Mouse (Mus musculus): Measurements from ENCODE around the gene Ado. TPM values are rescaled to one million over a fixed set of nuclear protein-coding genes. Genes with fewer than 3 reads are reported as not detected.

Gene Ado
- polyA plus RNA-seq, 1 experiment from 2014 or later, result 48.5 TPM

DNA sequence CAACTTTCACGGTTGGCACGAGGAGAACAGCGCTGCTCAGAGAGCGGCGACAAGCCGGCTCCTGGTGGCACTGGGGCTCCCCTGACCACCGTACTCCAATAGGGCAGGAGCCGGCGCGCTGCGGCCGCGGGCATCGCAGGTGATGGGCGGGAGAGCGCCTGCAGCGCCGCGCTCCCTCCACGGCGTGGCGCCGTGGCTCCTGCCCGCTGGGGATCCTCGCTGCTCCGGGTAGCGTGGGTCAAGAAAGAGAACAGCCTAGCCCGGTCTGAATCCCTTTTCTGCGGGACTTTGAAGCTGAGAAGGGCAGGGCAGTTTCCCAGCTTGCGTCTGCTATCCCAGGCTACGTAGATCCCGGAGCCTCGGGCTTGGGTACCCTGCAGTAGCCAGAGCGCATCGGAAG lies 12.8 kb downstream of the Ado start:
- WGBS, result under 1% methylated on average over 35 of the region's 35 CpGs
- Histone ChIP-seq H3K27me3 (ENCODE audit: control insufficient read depth, insufficient read depth, low read length) (peaks cover 68% of the 10 kb centered on the region), H3K27ac (replicated peaks in 1 of 2; ENCODE audit: control insufficient read depth in 1 of 2, insufficient read depth in 1 of 2, low read depth in 2 of 2, low read length in 2 of 2) (no peak overlapping the region), H3K4me3 (ENCODE audit: control insufficient read depth in 1 of 2, insufficient read depth in 1 of 2, low read depth in 1 of 2, low read length in 2 of 2) (peak overlapping the region; percentile 71), H3K4me2 (ENCODE audit: low read length) (peak overlapping the region; percentile 98), H3K9me3 (ENCODE audit: control insufficient read depth, low read length) (no peaks in the 10 kb centered on the region), H3K4me1 (ENCODE audit: control insufficient read depth in 2 of 2, insufficient read depth in 2 of 2, low read length in 2 of 2) (peaks cover 7 to 34% of the 10 kb centered on the region in 2 experiments; a peak in 3 of 4 replicates), H3K9ac (ENCODE audit: low read length) (peak overlapping the region; percentile 69), H3K36me3 (ENCODE audit: control insufficient read depth, insufficient read depth, low read length) (no peaks in the 10 kb centered on the region)
- peak; percentile 34; the same call in 1 of the 2 replicates for ATAC-seq (ENCODE audit: insufficient number of reproducible peaks, insufficient read depth, low FRiP score, low read depth)

DNA sequence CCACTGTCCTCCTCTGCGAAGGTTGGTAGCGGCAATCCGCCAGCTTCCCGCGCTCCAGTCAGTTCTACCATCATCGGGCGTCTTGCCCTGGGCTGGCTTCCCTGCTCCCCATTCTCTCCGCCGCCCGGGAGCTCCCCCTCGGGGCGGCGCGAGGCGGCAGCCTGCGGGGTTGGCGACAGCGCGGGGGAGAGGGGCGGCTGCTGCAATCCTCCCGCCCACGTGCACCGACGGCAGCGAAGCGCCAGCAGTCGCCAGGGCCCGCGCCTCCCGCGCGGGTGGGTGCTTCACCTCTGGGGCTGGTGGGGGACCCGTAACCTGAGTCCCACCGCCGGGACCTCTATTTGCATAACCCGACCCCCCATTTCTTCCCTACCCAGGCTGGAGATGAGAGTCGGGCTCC lies 13.5 kb downstream of the Ado start, which contains the start of gene Egr2:
Gene Egr2, plus strand, starts transcription at position 220 of the 400 bp plus-strand sequence.
- Histone ChIP-seq H3K9me3 (ENCODE audit: control insufficient read depth, low read length) (no peaks in the 10 kb centered on the region), H3K9ac (ENCODE audit: low read length) (peak within 1 kb of the TSS; percentile 69), H3K4me2 (ENCODE audit: low read length) (peak within 1 kb of the TSS; percentile 98), H3K4me1 (ENCODE audit: control insufficient read depth in 2 of 2, insufficient read depth in 2 of 2, low read length in 2 of 2) (peaks cover 3 to 32% of the 10 kb centered on the region in 2 experiments; a peak in 3 of 4 replicates), H3K27ac (replicated peaks in 1 of 2; ENCODE audit: control insufficient read depth in 1 of 2, insufficient read depth in 1 of 2, low read depth in 2 of 2, low read length in 2 of 2) (no peak within 1 kb of the TSS), H3K27me3 (ENCODE audit: control insufficient read depth, insufficient read depth, low read length) (peaks cover 60% of the 10 kb centered on the region), H3K36me3 (ENCODE audit: control insufficient read depth, insufficient read depth, low read length) (no peaks in the 10 kb centered on the region), H3K4me3 (ENCODE audit: control insufficient read depth in 1 of 2, insufficient read depth in 1 of 2, low read depth in 1 of 2, low read length in 2 of 2) (peak within 1 kb of the TSS; percentile 71)
- under 1% methylated on average over 36 of the region's 37 CpGs for WGBS
- no peak for ATAC-seq (ENCODE audit: insufficient number of reproducible peaks, insufficient read depth, low FRiP score, low read depth)

DNA sequence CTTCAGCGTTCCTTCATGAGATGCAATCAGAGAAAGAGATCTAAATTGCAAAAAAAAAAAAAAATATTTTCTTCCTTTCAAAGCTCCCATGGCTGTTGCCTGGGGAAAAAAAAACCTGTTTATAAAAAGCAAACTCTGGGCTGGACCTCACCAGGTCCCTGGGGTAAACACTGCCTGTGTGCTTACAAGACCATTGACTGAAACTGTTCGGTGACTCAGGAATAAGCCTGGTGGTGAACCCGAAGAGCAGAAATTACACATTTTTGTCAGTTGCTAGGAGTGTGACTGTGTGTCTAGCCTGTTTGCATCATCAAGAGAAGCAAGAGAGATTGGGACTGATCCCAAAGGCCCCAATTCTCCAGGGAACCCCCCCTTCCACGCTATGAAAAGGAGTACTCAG lies 19.0 kb downstream of the Ado start:
- Histone ChIP-seq H3K36me3 (ENCODE audit: control insufficient read depth, insufficient read depth, low read length) (no peaks in the 10 kb centered on the region), H3K4me3 (ENCODE audit: control insufficient read depth in 1 of 2, insufficient read depth in 1 of 2, low read depth in 1 of 2, low read length in 2 of 2) (no peak overlapping the region), H3K4me2 (ENCODE audit: low read length) (no peak overlapping the region), H3K27me3 (ENCODE audit: control insufficient read depth, insufficient read depth, low read length) (peaks cover 24% of the 10 kb centered on the region), H3K9me3 (ENCODE audit: control insufficient read depth, low read length) (no peaks in the 10 kb centered on the region), H3K9ac (ENCODE audit: low read length) (no peak overlapping the region), H3K4me1 (ENCODE audit: control insufficient read depth in 2 of 2, insufficient read depth in 2 of 2, low read length in 2 of 2) (no peaks in the 10 kb centered on the region), H3K27ac (replicated peaks in 1 of 2; ENCODE audit: control insufficient read depth in 1 of 2, insufficient read depth in 1 of 2, low read depth in 2 of 2, low read length in 2 of 2) (no peak overlapping the region)
- 77% methylated on average over 4 of the region's 4 CpGs for WGBS
- no peak for ATAC-seq (ENCODE audit: insufficient number of reproducible peaks, insufficient read depth, low FRiP score, low read depth)

DNA sequence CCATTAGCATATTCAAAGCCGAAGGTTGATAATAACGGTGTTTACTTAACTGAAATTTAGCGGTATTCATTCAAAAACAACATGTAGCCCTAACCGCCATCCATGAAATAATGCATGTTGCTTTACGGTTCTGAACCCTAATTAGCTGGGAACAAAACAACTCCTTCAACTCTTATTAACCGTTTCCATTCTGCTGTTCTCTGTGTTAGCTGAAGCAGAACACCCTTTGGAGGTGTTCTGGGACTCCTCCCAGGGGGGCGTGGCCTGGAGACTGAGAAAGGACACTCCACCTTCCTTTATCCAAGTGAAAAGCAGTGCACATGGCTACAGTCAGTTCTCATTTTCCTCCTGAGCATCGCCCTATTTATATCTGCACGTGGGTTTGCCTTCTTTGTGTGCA lies 22.3 kb downstream of the Ado start:
- Histone ChIP-seq H3K4me3 (ENCODE audit: control insufficient read depth in 1 of 2, insufficient read depth in 1 of 2, low read depth in 1 of 2, low read length in 2 of 2) (no peak overlapping the region), H3K9me3 (ENCODE audit: control insufficient read depth, low read length) (no peaks in the 10 kb centered on the region), H3K27me3 (ENCODE audit: control insufficient read depth, insufficient read depth, low read length) (peaks cover 3% of the 10 kb centered on the region; the same call in 1 of the 2 replicates), H3K4me1 (ENCODE audit: control insufficient read depth in 2 of 2, insufficient read depth in 2 of 2, low read length in 2 of 2) (no peaks in the 10 kb centered on the region), H3K4me2 (ENCODE audit: low read length) (no peak overlapping the region), H3K9ac (ENCODE audit: low read length) (no peak overlapping the region), H3K36me3 (ENCODE audit: control insufficient read depth, insufficient read depth, low read length) (no peaks in the 10 kb centered on the region), H3K27ac (replicated peaks in 1 of 2; ENCODE audit: control insufficient read depth in 1 of 2, insufficient read depth in 1 of 2, low read depth in 2 of 2, low read length in 2 of 2) (no peak overlapping the region)
- no peak for ATAC-seq (ENCODE audit: insufficient number of reproducible peaks, insufficient read depth, low FRiP score, low read depth)
- 81% methylated on average over 9 of the region's 9 CpGs for WGBS

DNA sequence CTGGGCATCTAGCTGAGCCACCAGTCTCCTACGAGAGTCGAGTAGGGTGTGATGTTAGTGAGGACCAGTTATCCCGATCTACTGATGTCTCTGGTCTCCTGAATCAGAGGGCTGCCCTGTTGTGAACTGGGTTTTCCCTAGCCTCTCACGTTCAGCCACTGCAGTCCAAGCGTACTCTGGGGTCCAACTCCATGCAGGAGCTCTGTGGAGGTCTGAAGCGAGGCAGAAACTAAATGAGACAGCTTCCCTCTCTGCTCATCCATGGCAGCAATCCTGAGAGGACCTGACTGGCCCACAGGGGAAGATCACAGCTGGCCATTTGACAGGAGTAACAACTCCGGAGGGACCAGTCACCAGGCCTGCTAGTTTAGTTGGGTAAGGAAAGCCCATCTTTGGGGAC lies 24.1 kb downstream of the Ado start:
- no peaks in the 10 kb centered on the region for H3K27me3 ChIP-seq (ENCODE audit: control insufficient read depth, insufficient read depth, low read length)
- no peaks in the 10 kb centered on the region for H3K36me3 ChIP-seq (ENCODE audit: control insufficient read depth, insufficient read depth, low read length)
- no peak overlapping the region for H3K4me2 ChIP-seq (ENCODE audit: low read length)
- no peaks in the 10 kb centered on the region for H3K4me1 ChIP-seq (ENCODE audit: control insufficient read depth in 2 of 2, insufficient read depth in 2 of 2, low read length in 2 of 2)
- no peak overlapping the region for H3K27ac ChIP-seq (replicated peaks in 1 of 2; ENCODE audit: control insufficient read depth in 1 of 2, insufficient read depth in 1 of 2, low read depth in 2 of 2, low read length in 2 of 2)
- no peak for ATAC-seq (ENCODE audit: insufficient number of reproducible peaks, insufficient read depth, low FRiP score, low read depth)
- 71% methylated on average over 7 of the region's 7 CpGs for WGBS
- H3K9me3 ChIP-seq (ENCODE audit: control insufficient read depth, low read length), result no peaks in the 10 kb centered on the region
- no peak overlapping the region for H3K4me3 ChIP-seq (ENCODE audit: control insufficient read depth in 1 of 2, insufficient read depth in 1 of 2, low read depth in 1 of 2, low read length in 2 of 2)
- H3K9ac ChIP-seq (ENCODE audit: low read length), result no peak overlapping the region

DNA sequence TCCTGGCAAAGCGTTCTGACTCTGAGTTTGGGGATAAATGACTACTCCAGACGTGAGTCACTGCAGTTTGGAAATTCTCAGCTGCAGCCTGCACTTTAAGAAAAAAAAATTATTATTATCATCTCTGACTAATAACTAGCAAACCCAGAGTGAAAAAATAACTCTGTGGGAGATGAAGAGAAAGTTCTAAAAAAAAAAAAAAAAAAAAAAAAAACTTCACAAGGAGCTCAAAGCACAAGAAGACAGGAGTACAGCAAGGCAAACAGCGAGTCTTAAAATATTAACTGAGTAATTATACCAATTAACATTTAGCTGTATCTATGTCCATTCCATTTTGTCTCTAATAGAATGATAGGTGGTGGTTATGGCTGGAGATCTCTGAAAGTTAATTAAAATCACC lies 24.6 kb downstream of the Ado start:
- H3K4me3 ChIP-seq (ENCODE audit: control insufficient read depth in 1 of 2, insufficient read depth in 1 of 2, low read depth in 1 of 2, low read length in 2 of 2), result no peak overlapping the region
- no peak for ATAC-seq (ENCODE audit: insufficient number of reproducible peaks, insufficient read depth, low FRiP score, low read depth)
- 80% methylated on average over 3 of the region's 3 CpGs for WGBS

DNA sequence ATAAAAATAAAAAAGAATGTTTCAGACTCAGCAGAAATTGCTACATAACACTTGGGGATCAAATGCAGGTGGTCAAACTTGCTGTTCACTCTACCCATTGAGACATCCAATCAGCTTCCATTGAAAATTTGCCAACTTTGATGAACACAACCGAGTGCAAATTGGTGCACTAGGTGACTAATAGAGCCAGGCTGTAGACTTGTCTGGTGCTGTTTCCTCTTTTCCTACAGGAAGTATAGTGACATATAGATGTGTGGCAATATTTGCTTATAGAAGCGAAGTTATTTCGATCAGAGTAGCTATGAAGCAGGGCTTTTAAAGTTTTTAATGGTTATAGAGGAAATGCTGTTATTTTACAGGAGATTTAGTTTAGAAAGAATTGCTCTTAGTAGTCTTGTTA lies 30.0 kb downstream of the Ado start:
- Histone ChIP-seq H3K9me3 (ENCODE audit: control insufficient read depth, low read length) (peaks cover 5% of the 10 kb centered on the region; the same call in 1 of the 2 replicates), H3K9ac (ENCODE audit: low read length) (no peak overlapping the region), H3K36me3 (ENCODE audit: control insufficient read depth, insufficient read depth, low read length) (no peaks in the 10 kb centered on the region), H3K27ac (replicated peaks in 1 of 2; ENCODE audit: control insufficient read depth in 1 of 2, insufficient read depth in 1 of 2, low read depth in 2 of 2, low read length in 2 of 2) (no peak overlapping the region), H3K27me3 (ENCODE audit: control insufficient read depth, insufficient read depth, low read length) (no peaks in the 10 kb centered on the region), H3K4me2 (ENCODE audit: low read length) (no peak overlapping the region), H3K4me1 (ENCODE audit: control insufficient read depth in 2 of 2, insufficient read depth in 2 of 2, low read length in 2 of 2) (no peaks in the 10 kb centered on the region), H3K4me3 (ENCODE audit: control insufficient read depth in 1 of 2, insufficient read depth in 1 of 2, low read depth in 1 of 2, low read length in 2 of 2) (no peak overlapping the region)
- no peak for ATAC-seq (ENCODE audit: insufficient number of reproducible peaks, insufficient read depth, low FRiP score, low read depth)
- WGBS, result 84% methylated on average over 3 of the region's 3 CpGs

More for the DNA sequence above, 24.6 kb downstream of the Ado start:
- Histone ChIP-seq H3K4me2 (ENCODE audit: low read length) (no peak overlapping the region), H3K27me3 (ENCODE audit: control insufficient read depth, insufficient read depth, low read length) (no peaks in the 10 kb centered on the region), H3K9me3 (ENCODE audit: control insufficient read depth, low read length) (peaks cover 5% of the 10 kb centered on the region; the same call in 1 of the 2 replicates), H3K36me3 (ENCODE audit: control insufficient read depth, insufficient read depth, low read length) (no peaks in the 10 kb centered on the region), H3K9ac (ENCODE audit: low read length) (no peak overlapping the region), H3K4me1 (ENCODE audit: control insufficient read depth in 2 of 2, insufficient read depth in 2 of 2, low read length in 2 of 2) (no peaks in the 10 kb centered on the region), H3K27ac (replicated peaks in 1 of 2; ENCODE audit: control insufficient read depth in 1 of 2, insufficient read depth in 1 of 2, low read depth in 2 of 2, low read length in 2 of 2) (no peak overlapping the region)

DNA sequence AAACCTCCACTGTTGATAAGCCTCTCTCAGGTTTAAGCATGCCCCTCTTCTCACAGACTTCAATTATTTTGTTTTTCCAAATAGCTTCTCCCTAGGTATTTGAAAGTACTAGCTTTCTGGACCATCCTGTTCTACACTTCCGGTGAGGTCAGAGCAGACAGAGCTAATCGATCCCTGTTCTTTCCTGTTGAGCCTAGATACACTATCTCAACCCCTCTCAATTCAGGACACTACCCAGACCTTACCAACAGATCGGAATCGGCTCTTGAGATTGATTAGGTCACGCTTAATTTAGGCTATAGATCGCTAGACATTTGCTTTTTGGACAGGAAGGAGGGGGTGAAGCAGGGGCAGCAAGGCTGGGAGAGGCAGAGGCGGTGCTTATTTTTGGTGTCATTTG lies 35.9 kb downstream of the Ado start:
- Histone ChIP-seq H3K36me3 (ENCODE audit: control insufficient read depth, insufficient read depth, low read length) (no peaks in the 10 kb centered on the region), H3K9ac (ENCODE audit: low read length) (no peak overlapping the region), H3K4me3 (ENCODE audit: control insufficient read depth in 1 of 2, insufficient read depth in 1 of 2, low read depth in 1 of 2, low read length in 2 of 2) (no peak overlapping the region), H3K4me2 (ENCODE audit: low read length) (no peak overlapping the region), H3K27ac (replicated peaks in 1 of 2; ENCODE audit: control insufficient read depth in 1 of 2, insufficient read depth in 1 of 2, low read depth in 2 of 2, low read length in 2 of 2) (no peak overlapping the region), H3K9me3 (ENCODE audit: control insufficient read depth, low read length) (no peaks in the 10 kb centered on the region), H3K27me3 (ENCODE audit: control insufficient read depth, insufficient read depth, low read length) (no peaks in the 10 kb centered on the region), H3K4me1 (ENCODE audit: control insufficient read depth in 2 of 2, insufficient read depth in 2 of 2, low read length in 2 of 2) (no peaks in the 10 kb centered on the region)
- WGBS, result 49% methylated on average over 7 of the region's 7 CpGs
- ATAC-seq (ENCODE audit: insufficient number of reproducible peaks, insufficient read depth, low FRiP score, low read depth), result no peak
